Mouse (Mus musculus) layer of hippocampus, adult 8-10 months (tissue): Measurements from ENCODE around the gene Gm4969. TPM values are rescaled to one million over a fixed set of nuclear protein-coding genes. Genes with fewer than 3 reads are reported as not detected.
A peak's percentile ranks its signal among the peaks of the same experiment; 100 is the strongest.
"Not testable (repeated sequence)": the region's sequence is repeated elsewhere in the genome, so short reads cannot be mapped to it uniquely, and the experiment has no call there.

Experiments used
- DNase-seq, 2 experiments: peaks; one replicate each; pipeline ENCODE4 v3.0.0; 2022; ENCODE audit warnings: low spot score in 2 of 2
- total RNA-seq, 4 experiments: library from RNA; stranded (reverse); gene quantifications; 2 replicates each; pipeline ENCODE4 v1.2.4; 2022

Gene Gm4969
- total RNA-seq = under 1 TPM; 0.18 to 0.57 (median 0.31) TPM

- DNase-seq = peak; percentile 41 to 51
These were observed at the start of gene Gm4969 for GRCm38 (mm10) chr7:19118028-19118771. Gene Gm4969, minus strand, starts transcription at chr7:19118368.

- DNase-seq = no peak
These were observed 48.8 kb upstream of the Gm4969 start for GRCm38 (mm10) chr7:19166990-19167389.

GRCm38 (mm10) chr7:19165656-19166423, 47.7 kb upstream of the Gm4969 start, which contains the start of gene Gipr:
Gene Gipr, minus strand, starts transcription at chr7:19166127.
- DNase-seq = no peak

- DNase-seq = no peak
These were observed 46.8 kb upstream of the Gm4969 start for GRCm38 (mm10) chr7:19164978-19165377.

GRCm38 (mm10) chr7:19164189-19164588, 46.0 kb upstream of the Gm4969 start:
- DNase-seq = no peak

GRCm38 (mm10) chr7:19163752-19164151, 45.6 kb upstream of the Gm4969 start:
- no peak for DNase-seq

GRCm38 (mm10) chr7:19162928-19163327, 44.8 kb upstream of the Gm4969 start:
- no peak for DNase-seq

- no peak for DNase-seq
These were observed 41.9 kb upstream of the Gm4969 start for GRCm38 (mm10) chr7:19160115-19160514.

GRCm38 (mm10) chr7:19159411-19159810, 41.2 kb upstream of the Gm4969 start:
- no peak for DNase-seq

- DNase-seq = no peak
These were observed 40.4 kb upstream of the Gm4969 start for GRCm38 (mm10) chr7:19158601-19159000.

GRCm38 (mm10) chr7:19157160-19157800, 39.1 kb upstream of the Gm4969 start:
- peak; percentile 84 to 96 for DNase-seq

GRCm38 (mm10) chr7:19155825-19156475, 37.8 kb upstream of the Gm4969 start:
- DNase-seq = no peak

GRCm38 (mm10) chr7:19154796-19155195, 36.6 kb upstream of the Gm4969 start:
- no peak for DNase-seq

GRCm38 (mm10) chr7:19151121-19151520, 33.0 kb upstream of the Gm4969 start:
- not testable (repeated sequence) for DNase-seq

GRCm38 (mm10) chr7:19149626-19150025, 31.5 kb upstream of the Gm4969 start, which contains the start of gene Snrpd2:
Gene Snrpd2, plus strand, starts transcription at chr7:19149722.
- peak; percentile 91 to 95 for DNase-seq

GRCm38 (mm10) chr7:19148875-19149541, 30.8 kb upstream of the Gm4969 start, which contains the start of gene Qpctl:
Gene Qpctl, minus strand, starts transcription at chr7:19149291.
- peak; percentile 98 to 99 for DNase-seq

GRCm38 (mm10) chr7:19148180-19148874, 30.2 kb upstream of the Gm4969 start:
- DNase-seq = no peak

GRCm38 (mm10) chr7:19147497-19148045, 29.4 kb upstream of the Gm4969 start:
- DNase-seq = no peak

- DNase-seq = no peak
These were observed 28.6 kb upstream of the Gm4969 start for GRCm38 (mm10) chr7:19146793-19147192.

- peak in 1 of 2 experiments; percentile 63 for DNase-seq
These were observed 19.2 kb upstream of the Gm4969 start for GRCm38 (mm10) chr7:19137380-19137779.
